Mouse (Mus musculus) CD4-positive naive resting alpha-beta T cell, adult 57 days (primary cell): ENCODE results near the gene Ankrd66. TPM values are rescaled to one million over a fixed set of nuclear protein-coding genes. Genes with fewer than 3 reads are reported as not detected.

Source experiments
- total RNA-seq: library from RNA; stranded (reverse); gene quantifications from one replicate; pipeline ENCODE4 v1.2.4, GENCODE M21; 2023

Ankrd66 gene
- not detected for total RNA-seq

DNA sequence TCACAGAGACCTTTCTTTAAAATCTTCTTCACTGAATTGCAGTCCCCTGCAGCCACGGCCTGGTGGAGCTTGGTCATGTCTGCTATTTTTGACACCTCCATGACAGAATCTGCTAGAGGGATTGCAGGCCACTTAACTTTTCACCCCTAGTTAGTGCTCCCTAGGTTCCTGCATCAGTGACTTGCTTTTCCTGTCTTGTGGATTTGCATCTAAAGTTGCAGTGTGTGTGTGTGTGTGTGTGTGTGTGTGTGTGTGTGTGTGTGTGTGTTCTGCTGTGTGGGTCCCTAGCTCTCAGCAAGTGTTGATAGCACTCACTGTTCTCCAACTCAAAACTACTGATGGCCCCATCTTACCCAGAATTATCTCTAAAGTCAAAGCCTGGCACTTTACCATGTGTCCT lies at the start of gene Ankrd66:
TSS of gene Ankrd66 (minus strand) at position 101 of the 400 bp plus-strand sequence.

GRCm38 (mm10) chr17:43567992-43568888 lies 24.8 kb upstream of the Ankrd66 start, which contains the start of gene Pla2g7:
Pla2g7 (plus strand) TSS chr17:43568098.

GRCm38 (mm10) chr17:43502592-43502991 lies 40.8 kb downstream of the Ankrd66 start, which contains the start of gene Mep1a:
Mep1a (minus strand) TSS chr17:43502812.

Other genes starting within 250 kb of the Ankrd66 start
- gene Adgrf5, start 183.2 kb downstream of the Ankrd66 start, total RNA-seq: 2.5 TPM
- not detected for gene Mep1a, start 40.8 kb downstream of the Ankrd66 start, total RNA-seq
- gene Pla2g7, start 24.5 kb upstream of the Ankrd66 start, total RNA-seq: 2.9 TPM
- 0.09 TPM for gene Tdrd6, start 86.7 kb upstream of the Ankrd66 start, total RNA-seq
- 15.9 TPM for gene Slc25a27, start 123.6 kb upstream of the Ankrd66 start, total RNA-seq
- 4.6 TPM for gene Cyp39a1, start 123.8 kb upstream of the Ankrd66 start, total RNA-seq